Mouse (Mus musculus) neutrophil, adult 5-6 weeks (primary cell): ENCODE results near the gene Gpat2. TPM values are rescaled to one million over a fixed set of nuclear protein-coding genes. Genes with fewer than 3 reads are reported as not detected.

Source experiments
- ATAC-seq: fragments of 151-379, 151-347 bp; 2 replicates; pipeline ENCODE4 v1.8.0; 2017; ENCODE audit warnings: mild to moderate bottlenecking, moderate TSS enrichment; ENCODE audit not compliant: insufficient number of reproducible peaks, poor library complexity, low FRiP score, severe bottlenecking; ENCODE audit errors: extremely low read depth
- total RNA-seq: library from RNA; stranded (forward); fragments of 200-1000 nt; gene quantifications from 2 replicates; pipeline ENCODE4 v1.2.3, GENCODE M21; 2017

The Gpat2 gene
- total RNA-seq, 1 experiment from 2014 or later: not detected

GRCm38 (mm10) chr2:127483001-127483400 lies 58.0 kb downstream of the Gpat2 start:
- no peak for ATAC-seq

GRCm38 (mm10) chr2:127484476-127485170 lies 59.6 kb downstream of the Gpat2 start:
- ATAC-seq: no peak

Other genes with a start within 250 kb of the Gpat2 start
- 1.3 and 2.3 TPM in 2 replicates for gene 1810024B03Rik, start 216.9 kb upstream of the Gpat2 start, total RNA-seq
- gene Snrnp200, start 216.8 kb upstream of the Gpat2 start, total RNA-seq: 180 and 197 TPM in 2 replicates
- gene Ciao1, start 177.4 kb upstream of the Gpat2 start, total RNA-seq: 23.6 and 32.8 TPM in 2 replicates
- gene Tmem127, start 177.3 kb upstream of the Gpat2 start, total RNA-seq: 83.6 and 100 TPM in 2 replicates
- gene Stard7, start 155.0 kb upstream of the Gpat2 start, total RNA-seq: 110 and 111 TPM in 2 replicates
- 175 and 211 TPM in 2 replicates for gene Dusp2, start 89.0 kb upstream of the Gpat2 start, total RNA-seq
- 1.2 and 1.5 TPM in 2 replicates for gene Astl, start 86.6 kb upstream of the Gpat2 start, total RNA-seq
- gene Adra2b, start 62.0 kb upstream of the Gpat2 start, total RNA-seq: not detected in 2 replicates
- gene Fahd2a, start 19.4 kb downstream of the Gpat2 start, total RNA-seq: 8.5 and 11.8 TPM in 2 replicates
- gene Kcnip3, start 96.9 kb downstream of the Gpat2 start, total RNA-seq: 0.25 TPM in 1 of 2 replicates, not detected in the other
- not detected in 2 replicates for gene Prom2, start 116.3 kb downstream of the Gpat2 start, total RNA-seq
- gene Zfp661, start 161.9 kb downstream of the Gpat2 start, total RNA-seq: 4.4 and 5.2 TPM in 2 replicates
- 29.9 and 34.9 TPM in 2 replicates for gene Mrps5, start 162.0 kb downstream of the Gpat2 start, total RNA-seq
- gene Mal, start 231.5 kb downstream of the Gpat2 start, total RNA-seq: 4.9 and 7.6 TPM in 2 replicates